Mouse (Mus musculus): ENCODE measurements around the gene D11Wsu47e.

DNA sequence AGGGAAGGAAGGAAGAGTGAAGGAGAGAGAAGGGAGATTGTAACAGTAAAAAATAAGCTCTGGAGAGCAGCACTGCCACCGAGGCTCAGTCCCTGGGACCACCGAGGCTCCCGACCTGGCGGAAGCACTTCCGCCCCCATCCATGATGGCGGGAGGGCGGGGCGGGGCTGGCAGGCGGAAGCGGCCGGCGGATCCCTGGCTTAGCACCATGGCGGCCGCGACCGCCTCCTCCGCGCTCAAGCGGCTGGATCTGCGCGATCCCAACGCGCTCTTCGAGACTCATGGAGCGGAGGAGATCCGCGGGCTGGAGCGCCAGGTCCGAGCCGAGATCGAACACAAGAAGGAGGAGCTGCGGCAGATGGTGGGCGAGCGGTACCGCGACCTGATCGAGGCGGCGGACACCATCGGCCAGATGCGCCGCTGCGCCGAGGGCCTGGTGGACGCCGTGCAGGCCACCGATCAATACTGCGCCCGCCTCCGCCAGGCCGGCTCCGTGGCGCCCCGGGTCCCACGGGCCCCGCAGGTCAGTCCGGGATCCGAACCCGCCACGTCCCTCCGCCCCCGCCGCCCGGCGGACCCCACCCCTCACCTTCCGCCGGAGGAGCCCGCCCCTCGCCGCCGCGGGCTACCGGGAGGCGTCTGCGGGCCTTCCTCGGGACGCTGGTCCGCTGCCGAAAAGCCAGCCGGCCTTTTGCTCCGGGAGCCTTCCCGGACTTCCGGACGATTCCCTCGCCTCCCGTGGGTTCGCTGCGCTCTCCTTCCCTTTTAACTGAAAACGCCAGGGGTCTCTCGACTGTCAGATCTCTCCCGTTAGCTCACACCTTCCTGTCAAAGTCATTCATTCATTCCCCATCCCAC lies 34.6 kb upstream of the D11Wsu47e start, which contains the start of gene Slc39a11:
- TF ChIP-seq CTCF (IDR thresholded peaks at IDR 0.05) = peak; percentile 41
- no peak for TF ChIP-seq EP300 (IDR thresholded peaks at IDR 0.05)
